Mouse (Mus musculus) hindbrain, embryonic 11.5 days (tissue): ENCODE results near the gene Rnf186. TPM values are rescaled to one million over a fixed set of nuclear protein-coding genes. Genes with fewer than 3 reads are reported as not detected.
"Not testable (repeated sequence)": the region's sequence is repeated elsewhere in the genome, so short reads cannot be mapped to it uniquely, and the experiment has no call there.

ENCODE experiments used
- ATAC-seq: fragments of 200-750 bp; cut with Nextera tagmentation; 2 replicates; pipeline ENCODE4 v1.8.0; 2017; ENCODE audit warnings: mild to moderate bottlenecking, moderate TSS enrichment, moderate library complexity; ENCODE audit not compliant: low FRiP score
- DNase-seq: peaks from one replicate; pipeline ENCODE4 v3.0.0-alpha.2; 2015; ENCODE audit warnings: low spot score
- H3K27ac ChIP-seq: fragments of 300-500 bp; sonication (generic); 2 replicates; pipeline ENCODE4 v1.5.1; 2014; ENCODE audit warnings: mild to moderate bottlenecking, low read depth, low read length
- H3K27me3 ChIP-seq: fragments of 300-500 bp; sonication (generic); 2 replicates; pipeline ENCODE4 v1.6.1; 2014; ENCODE audit warnings: mild to moderate bottlenecking, low read length, moderate library complexity, mixed read lengths; ENCODE audit not compliant: control insufficient read depth, insufficient read depth
- H3K36me3 ChIP-seq: fragments of 300-500 bp; sonication (generic); 2 replicates; pipeline ENCODE4 v1.6.1; 2014; ENCODE audit warnings: mild to moderate bottlenecking, low read length, moderate library complexity, mixed read lengths; ENCODE audit not compliant: control insufficient read depth, insufficient read depth
- H3K4me1 ChIP-seq: fragments of 300-500 bp; sonication (generic); replicated peaks from 2 replicates; pipeline ENCODE4 v1.6.1; 2014; ENCODE audit warnings: low read length, mixed read lengths; ENCODE audit not compliant: control insufficient read depth, insufficient read depth
- H3K4me2 ChIP-seq: fragments of 300-500 bp; sonication (generic); replicated peaks from 2 replicates; pipeline ENCODE4 v1.6.1; 2014; ENCODE audit warnings: mild to moderate bottlenecking, low read depth, low read length
- H3K4me3 ChIP-seq: fragments of 300-500 bp; sonication (generic); 2 replicates; pipeline ENCODE4 v1.5.1; 2014; ENCODE audit warnings: low read depth, low read length
- H3K9ac ChIP-seq: fragments of 300-500 bp; sonication (generic); 2 replicates; pipeline ENCODE4 v1.6.1; 2014; ENCODE audit warnings: low read depth, low read length
- H3K9me3 ChIP-seq: fragments of 300-500 bp; sonication (generic); 2 replicates; pipeline ENCODE4 v1.6.1; 2016; ENCODE audit warnings: low read length; ENCODE audit not compliant: control insufficient read depth
- WGBS: fragments of 180-500 bp; shearing (Covaris S2); extraction: QIAGEN DNeasy Blood & Tissue Kit; methylation state at CpG from one replicate; pipeline ENCODE4 v1.1.7; 2014; 5-methylcytosine and 5-hydroxymethylcytosine counted together
- polyA plus RNA-seq: library from polyadenylated mRNA; unstranded; fragments of >200 nt; fragmentation: Nextera tagmentation; extraction: Ambion mirVana; gene quantifications from 2 replicates; pipeline ENCODE4 v1.2.1, GENCODE M21; 2014

Gene Rnf186
- polyA plus RNA-seq, 1 experiment from 2014 or later: not detected

DNA sequence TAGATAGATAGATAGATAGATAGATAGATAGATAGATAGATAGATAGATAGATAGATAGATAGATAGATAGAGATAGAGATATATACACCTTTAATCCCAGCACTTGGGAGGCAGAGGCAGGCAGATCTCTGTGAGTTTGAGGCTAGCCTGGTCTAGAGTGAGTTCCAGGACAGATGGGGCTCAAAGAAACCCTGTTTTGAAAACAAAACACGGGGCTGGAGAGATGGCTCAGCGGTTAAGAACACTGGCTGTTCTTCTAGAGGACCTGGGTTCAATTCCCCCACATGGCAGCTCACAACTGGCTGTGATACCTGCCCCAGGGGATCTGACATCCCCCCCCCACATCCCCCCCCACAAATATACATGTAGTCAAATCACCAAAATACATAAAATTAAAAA lies 7.6 kb downstream of the Rnf186 start:
- not testable (repeated sequence) for H3K27me3 ChIP-seq, H3K4me3 ChIP-seq, H3K9me3 ChIP-seq, DNase-seq, H3K4me2 ChIP-seq, H3K27ac ChIP-seq, ATAC-seq, H3K36me3 ChIP-seq, H3K4me1 ChIP-seq, H3K9ac ChIP-seq
- 85% methylated on average over 2 of the region's 2 CpGs for WGBS

- DNase-seq: no peak
- Histone ChIP-seq H3K27ac (no peak overlapping the region), H3K4me3 (no peak overlapping the region), H3K9me3 (no peaks in the 10 kb centered on the region), H3K4me2 (no peak overlapping the region), H3K9ac (no peak overlapping the region), H3K4me1 (no peaks in the 10 kb centered on the region), H3K27me3 (no peaks in the 10 kb centered on the region), H3K36me3 (no peaks in the 10 kb centered on the region)
- ATAC-seq: no peak
- WGBS: 52% methylated on average over 3 of the region's 3 CpGs
These were observed 8.3 kb downstream of the Rnf186 start for GRCm38 (mm10) chr4:138975194-138975593.

GRCm38 (mm10) chr4:138976046-138976445 lies 9.1 kb downstream of the Rnf186 start:
- Histone ChIP-seq H3K27ac (no peak overlapping the region), H3K4me2 (no peak overlapping the region), H3K4me1 (no peaks in the 10 kb centered on the region), H3K9me3 (no peaks in the 10 kb centered on the region), H3K9ac (no peak overlapping the region), H3K4me3 (no peak overlapping the region), H3K27me3 (no peaks in the 10 kb centered on the region), H3K36me3 (no peaks in the 10 kb centered on the region)
- no peak for DNase-seq
- WGBS: 75% methylated on average over 6 of the region's 6 CpGs
- no peak for ATAC-seq

- H3K9ac ChIP-seq: no peak overlapping the region
- DNase-seq (no peak), ATAC-seq (no peak)
- H3K27me3 ChIP-seq: no peaks in the 10 kb centered on the region
- WGBS: 92% methylated on average over 8 of the region's 8 CpGs
- no peak overlapping the region for H3K4me2 ChIP-seq
- no peak overlapping the region for H3K4me3 ChIP-seq
- no peak overlapping the region for H3K27ac ChIP-seq
- no peaks in the 10 kb centered on the region for H3K36me3 ChIP-seq
- H3K9me3 ChIP-seq: no peaks in the 10 kb centered on the region
- H3K4me1 ChIP-seq: no peaks in the 10 kb centered on the region
These were observed 13.1 kb downstream of the Rnf186 start for GRCm38 (mm10) chr4:138980021-138980420.

DNA sequence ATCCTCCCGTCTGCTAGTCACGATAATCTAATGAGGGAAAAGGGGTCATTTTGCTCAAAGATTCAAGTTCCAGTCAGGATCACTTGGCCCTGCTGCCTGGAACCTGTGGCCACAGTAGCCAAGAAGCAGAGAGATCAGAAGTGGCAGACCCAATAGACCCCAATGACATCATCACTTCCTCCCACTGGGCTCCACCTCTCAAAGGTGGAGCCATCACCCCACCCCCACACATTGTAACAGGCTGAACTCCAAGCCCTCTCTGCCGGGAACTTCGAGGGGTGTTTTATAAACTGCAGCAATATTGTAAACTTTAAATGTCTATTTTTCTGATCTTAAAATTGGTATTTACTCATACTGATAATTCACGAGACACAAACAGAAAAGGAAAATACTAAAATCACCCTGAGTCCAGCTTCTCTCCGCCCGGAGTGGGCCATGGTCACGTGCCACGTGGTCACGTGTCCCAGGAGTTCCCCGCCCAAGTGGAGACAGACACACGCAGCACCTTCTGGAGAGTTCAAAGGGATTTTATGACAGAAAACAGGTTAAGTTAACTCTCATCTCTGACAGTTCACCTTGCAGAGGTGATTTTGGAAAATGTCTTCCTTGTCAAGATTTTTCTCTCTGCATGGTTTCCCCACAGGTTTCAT lies 14.0 kb downstream of the Rnf186 start:
- 23% methylated on average over 12 of the region's 12 CpGs for WGBS
- Histone ChIP-seq H3K4me3 (no peak overlapping the region), H3K27ac (no peak overlapping the region), H3K9me3 (no peaks in the 10 kb centered on the region), H3K9ac (no peak overlapping the region), H3K4me1 (no peaks in the 10 kb centered on the region), H3K27me3 (no peaks in the 10 kb centered on the region), H3K4me2 (no peak overlapping the region), H3K36me3 (no peaks in the 10 kb centered on the region)
- ATAC-seq: no peak
- DNase-seq: no peak

- H3K4me1 ChIP-seq: no peaks in the 10 kb centered on the region; the same call in 1 of the 2 replicates
- H3K9me3 ChIP-seq: no peaks in the 10 kb centered on the region
- H3K36me3 ChIP-seq: no peaks in the 10 kb centered on the region
- no peak overlapping the region for H3K27ac ChIP-seq
- DNase-seq (no peak), ATAC-seq (no peak)
- no peaks in the 10 kb centered on the region for H3K27me3 ChIP-seq
- no peak overlapping the region for H3K4me3 ChIP-seq
- WGBS: 74% methylated on average over 3 of the region's 3 CpGs
- H3K4me2 ChIP-seq: no peak overlapping the region
- no peak overlapping the region for H3K9ac ChIP-seq
These were observed 16.5 kb downstream of the Rnf186 start for GRCm38 (mm10) chr4:138983422-138983821.

GRCm38 (mm10) chr4:138984744-138985143 lies 17.8 kb downstream of the Rnf186 start:
- Histone ChIP-seq H3K9ac (no peak overlapping the region), H3K4me1 (no peaks in the 10 kb centered on the region; the same call in 1 of the 2 replicates), H3K27me3 (no peaks in the 10 kb centered on the region), H3K4me2 (no peak overlapping the region), H3K36me3 (no peaks in the 10 kb centered on the region), H3K9me3 (no peaks in the 10 kb centered on the region), H3K4me3 (no peak overlapping the region), H3K27ac (no peak overlapping the region)
- WGBS: 79% methylated on average over 7 of the region's 7 CpGs
- DNase-seq (no peak), ATAC-seq (no peak)

GRCm38 (mm10) chr4:138986280-138986679 lies 19.4 kb downstream of the Rnf186 start:
- WGBS: 18% methylated on average over 5 of the region's 5 CpGs
- H3K9me3 ChIP-seq: no peaks in the 10 kb centered on the region
- DNase-seq: no peak
- H3K36me3 ChIP-seq: no peaks in the 10 kb centered on the region
- no peaks in the 10 kb centered on the region for H3K27me3 ChIP-seq
- H3K4me3 ChIP-seq: no peak overlapping the region
- no peak for ATAC-seq
- no peaks in the 10 kb centered on the region; the same call in 1 of the 2 replicates for H3K4me1 ChIP-seq
- H3K27ac ChIP-seq: no peak overlapping the region
- no peak overlapping the region for H3K4me2 ChIP-seq
- no peak overlapping the region for H3K9ac ChIP-seq

- Histone ChIP-seq H3K36me3 (no peaks in the 10 kb centered on the region), H3K9ac (no peak overlapping the region), H3K27me3 (no peaks in the 10 kb centered on the region), H3K4me2 (no peak overlapping the region), H3K4me1 (no peaks in the 10 kb centered on the region), H3K9me3 (no peaks in the 10 kb centered on the region), H3K27ac (no peak overlapping the region), H3K4me3 (no peak overlapping the region)
- DNase-seq: no peak
- 81% methylated on average over 3 of the region's 3 CpGs for WGBS
- ATAC-seq: no peak
These were observed 27.5 kb downstream of the Rnf186 start for GRCm38 (mm10) chr4:138994389-138994788.
